Mouse (Mus musculus) heart, postnatal 0 days (tissue): ENCODE results near the gene Plce1.

Experiments used
- CTCF ChIP-seq: IDR thresholded peaks from 2 replicates; pipeline ENCODE4 v1.5.1; 2016; ENCODE audit warnings: antibody characterized with exemption, control low read depth, low read depth
- EP300 ChIP-seq: IDR thresholded peaks from 2 replicates; pipeline ENCODE4 v1.6.1; 2016; ENCODE audit warnings: antibody characterized with exemption, low read depth

- TF ChIP-seq CTCF (no peak), EP300 (no peak)
Observed at GRCm38 (mm10) chr19:38798801-38799200, 317.9 kb downstream of the Plce1 start.
